Mouse (Mus musculus): Measurements from ENCODE around the gene Capza2. TPM values are rescaled to one million over a fixed set of nuclear protein-coding genes. Genes with fewer than 3 reads are reported as not detected.

Capza2 gene
- total and polyA plus RNA-seq, 3 experiments: 67.8 to 251 (median 84.7) TPM

DNA sequence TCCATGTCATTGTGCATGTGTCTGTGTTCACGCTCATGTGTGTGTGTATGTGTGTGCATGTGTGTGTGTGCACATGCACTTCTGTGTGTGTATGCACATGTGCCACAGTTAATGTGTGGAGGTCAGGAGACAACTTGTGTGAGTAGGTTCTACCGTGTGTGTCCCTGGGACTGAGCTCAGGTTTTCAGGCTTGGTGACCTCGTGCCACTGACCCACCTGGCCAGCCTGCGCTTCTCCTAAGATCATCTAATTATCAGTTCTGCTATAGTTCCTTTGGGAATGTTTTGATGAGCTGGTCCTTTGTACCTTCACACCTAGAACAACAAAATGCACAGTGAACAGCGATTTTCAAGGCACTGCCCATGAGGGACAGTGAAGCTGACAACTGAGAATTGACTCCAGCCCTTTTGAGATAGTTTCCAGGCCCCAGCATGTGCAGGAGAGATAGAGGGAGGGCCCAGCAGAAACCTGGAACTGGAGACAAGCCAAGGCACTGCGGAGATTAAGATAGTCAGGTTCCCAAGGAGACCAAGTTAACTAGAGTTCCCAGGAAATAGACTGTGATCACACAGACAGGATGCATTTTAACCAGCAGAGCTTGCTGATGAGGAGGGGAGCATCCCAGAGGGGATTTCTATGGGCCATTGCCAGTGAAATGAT lies 44.4 kb downstream of the Capza2 start (continued):
- TF ChIP-seq SMC3 (IDR thresholded peaks at IDR 0.05; ENCODE audit: low read depth, low read length) (no peak), E2F4 (IDR thresholded peaks at IDR 0.05; ENCODE audit: borderline replicate concordance, low read depth, low read length) (no peak), USF2 (IDR thresholded peaks at IDR 0.05; ENCODE audit: borderline replicate concordance in 1 of 2, insufficient read depth in 1 of 2, low read depth in 1 of 2, low read length in 2 of 2) (no peak), ZKSCAN1 (IDR thresholded peaks at IDR 0.05; ENCODE audit: low read depth, low read length) (no peak), NELFE (IDR thresholded peaks at IDR 0.05; ENCODE audit: low read depth, low read length) (no peak), NRF1 (IDR thresholded peaks at IDR 0.05; ENCODE audit: insufficient read depth, low read depth, low read length, poor library complexity, severe bottlenecking) (no peak; the same call in 1 of the 2 replicates), USF1 (IDR thresholded peaks at IDR 0.05; ENCODE audit: low read depth, low read length) (no peak), GATA1 (IDR thresholded peaks at IDR 0.05; ENCODE audit: low read depth, low read length) (peak; percentile 94), UBTF (IDR thresholded peaks at IDR 0.05; ENCODE audit: borderline replicate concordance, insufficient read depth, low read depth, low read length) (no peak), HCFC1 (IDR thresholded peaks at IDR 0.05; ENCODE audit: low read depth, low read length) (no peak), BHLHE40 (IDR thresholded peaks at IDR 0.05; ENCODE audit: borderline replicate concordance, low read depth, low read length) (0 out of 2 replicates have a peak, but pooled peaks have one; percentile 45), KAT2A (conservative IDR thresholded peaks at IDR 0.05; ENCODE audit: low read depth, low read length) (no peak), POLR2AphosphoS5 (IDR thresholded peaks at IDR 0.05; ENCODE audit: borderline replicate concordance, low read depth, low read length) (no peak), CTCF (IDR thresholded peaks at IDR 0.05 in 2 of 3, conservative IDR thresholded peaks at IDR 0.05 in 1 of 3; ENCODE audit: control insufficient read depth in 1 of 3, insufficient read depth in 1 of 3, low read depth in 2 of 3, low read length in 3 of 3, poor library complexity in 1 of 3, severe bottlenecking in 1 of 3) (no peak), GABPA (IDR thresholded peaks at IDR 0.05; ENCODE audit: low read depth, low read length) (no peak)

DNA sequence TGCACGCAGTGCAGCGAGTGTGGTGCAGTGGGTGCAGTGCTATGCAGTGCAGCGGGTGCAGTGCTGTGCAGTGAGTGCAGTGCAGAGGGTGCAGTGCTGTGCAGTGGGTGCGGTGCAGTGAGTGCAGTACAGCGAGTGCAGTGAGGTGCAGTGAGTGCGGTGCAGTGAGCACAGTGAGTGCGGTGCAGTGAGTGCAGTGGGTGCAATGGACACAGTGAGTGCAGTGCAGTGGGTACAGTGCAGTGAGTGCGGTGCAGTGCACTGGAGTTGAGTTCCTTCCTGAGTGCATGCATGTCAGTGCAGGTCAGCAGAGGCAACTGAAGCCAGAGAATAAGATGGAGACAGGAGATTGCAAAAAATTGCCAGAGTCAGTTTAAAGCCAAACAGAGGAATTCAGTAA lies 45.8 kb downstream of the Capza2 start:
- no peak for DNase-seq (ENCODE audit: low read depth, low spot score)
- no peak overlapping the region for H3K27ac ChIP-seq (ENCODE audit: control insufficient read depth, low read depth, low read length)
- H3K4me3 ChIP-seq (ENCODE audit: control insufficient read depth in 1 of 2, insufficient read depth in 1 of 2, low read depth in 2 of 2, low read length in 2 of 2): no peak overlapping the region
- peaks cover 0 to 11% of the 10 kb centered on the region in 2 experiments; a peak in 2 of 4 replicates for H3K36me3 ChIP-seq (ENCODE audit: control insufficient read depth in 1 of 2, insufficient read depth in 2 of 2, low read length in 2 of 2)
- no peaks in the 10 kb centered on the region for H3K27me3 ChIP-seq (ENCODE audit: control insufficient read depth in 1 of 2, insufficient read depth in 2 of 2, low read length in 2 of 2)
- TF ChIP-seq GATA1 (IDR thresholded peaks at IDR 0.05; ENCODE audit: low read depth, low read length) (no peak), TBP (IDR thresholded peaks at IDR 0.05; ENCODE audit: low read depth, low read length) (no peak), E2F4 (IDR thresholded peaks at IDR 0.05; ENCODE audit: borderline replicate concordance, low read depth, low read length) (no peak), RAD21 (IDR thresholded peaks at IDR 0.05; ENCODE audit: low read depth, low read length) (no peak), NRF1 (IDR thresholded peaks at IDR 0.05; ENCODE audit: insufficient read depth, low read depth, low read length, poor library complexity, severe bottlenecking) (no peak), JUND (IDR thresholded peaks at IDR 0.05; ENCODE audit: low read depth, low read length) (no peak), MYB (IDR thresholded peaks at IDR 0.05; ENCODE audit: low read depth, low read length) (no peak), MEF2A (IDR thresholded peaks at IDR 0.05; ENCODE audit: extremely low read depth, insufficient replicate concordance, low read depth, low read length, poor library complexity, severe bottlenecking) (no peak), CHD1 (IDR thresholded peaks at IDR 0.05; ENCODE audit: low read depth, low read length) (no peak), USF1 (IDR thresholded peaks at IDR 0.05; ENCODE audit: low read depth, low read length) (no peak)
- H3K79me2 ChIP-seq (ENCODE audit: control insufficient read depth, insufficient read depth, low read length, poor library complexity): no peaks in the 10 kb centered on the region
- H3K9ac ChIP-seq (ENCODE audit: control insufficient read depth, low read depth, low read length, poor library complexity, severe bottlenecking): no peak overlapping the region
- H3K9me3 ChIP-seq (replicated peaks; ENCODE audit: insufficient read depth, low read length): no peaks in the 10 kb centered on the region
- H3K4me1 ChIP-seq (ENCODE audit: control insufficient read depth in 1 of 2, insufficient read depth in 2 of 2, low read length in 2 of 2): peaks cover 2 to 13% of the 10 kb centered on the region in 2 experiments
